Mouse (Mus musculus): ENCODE measurements at regions not wholly inside any gene's neighbourhood (a gene's known extent, or its start where the extent isn't known, plus 50 kb on each side); places are given as distances from the start of the nearest gene placed in this dataset.

DNA sequence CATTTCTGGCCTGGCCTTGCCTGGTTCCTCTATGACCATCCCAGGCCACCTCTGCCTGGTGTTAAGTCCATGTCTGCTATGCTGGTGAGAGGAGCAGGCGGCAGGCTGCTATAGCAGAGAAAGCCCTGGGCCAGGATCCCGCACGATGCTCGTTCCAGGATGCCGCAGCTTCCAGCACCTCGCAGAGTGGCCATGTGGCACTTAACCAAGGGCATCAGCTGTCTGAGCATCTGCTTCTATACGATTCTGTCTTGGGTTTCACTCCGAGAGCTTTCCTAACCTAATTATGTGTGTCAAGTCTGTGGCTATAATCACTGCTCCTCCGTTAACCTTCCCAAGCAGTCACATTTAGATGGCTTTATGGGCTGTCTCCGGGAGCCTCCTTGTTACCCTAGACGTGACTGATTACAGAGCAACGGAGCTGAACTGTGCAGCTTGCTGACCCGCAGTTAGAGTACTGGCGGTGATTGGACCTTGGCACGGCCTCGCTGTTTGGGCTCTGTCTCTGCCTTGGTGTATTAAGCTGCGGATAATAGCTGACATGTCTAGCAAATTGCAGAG lies 64.4 kb downstream of the Ackr3 start:
- peak; percentile 66 to 74 for DNase-seq

DNA sequence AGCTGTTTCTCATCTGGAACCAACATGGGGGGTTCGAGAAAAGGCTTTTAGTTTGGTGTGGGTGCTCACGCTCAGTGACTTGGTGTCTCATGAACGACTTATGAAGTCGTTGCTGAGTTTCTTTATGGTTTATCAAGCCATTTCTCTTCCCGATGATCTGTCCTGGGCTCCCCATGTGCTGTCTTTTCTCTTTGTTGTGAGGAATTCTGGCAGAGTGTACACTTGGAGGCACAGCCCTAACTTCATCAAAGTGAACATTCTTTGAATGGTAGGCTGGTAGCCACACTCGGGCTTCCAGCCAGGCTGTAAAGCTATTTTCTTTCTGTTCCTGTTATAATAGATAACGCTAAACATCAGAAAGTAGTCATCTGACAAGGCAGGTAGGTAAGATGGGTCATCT lies 65.2 kb downstream of the Ackr3 start:
- no peak for DNase-seq

- no peak for DNase-seq
These were observed 66.1 kb downstream of the Ackr3 start for GRCm38 (mm10) chr1:90269836-90270235.

- no peak for DNase-seq
These were observed 67.5 kb downstream of the Ackr3 start for GRCm38 (mm10) chr1:90271326-90271725.

GRCm38 (mm10) chr1:90272411-90272810 lies 68.6 kb downstream of the Ackr3 start:
- DNase-seq = no peak

DNA sequence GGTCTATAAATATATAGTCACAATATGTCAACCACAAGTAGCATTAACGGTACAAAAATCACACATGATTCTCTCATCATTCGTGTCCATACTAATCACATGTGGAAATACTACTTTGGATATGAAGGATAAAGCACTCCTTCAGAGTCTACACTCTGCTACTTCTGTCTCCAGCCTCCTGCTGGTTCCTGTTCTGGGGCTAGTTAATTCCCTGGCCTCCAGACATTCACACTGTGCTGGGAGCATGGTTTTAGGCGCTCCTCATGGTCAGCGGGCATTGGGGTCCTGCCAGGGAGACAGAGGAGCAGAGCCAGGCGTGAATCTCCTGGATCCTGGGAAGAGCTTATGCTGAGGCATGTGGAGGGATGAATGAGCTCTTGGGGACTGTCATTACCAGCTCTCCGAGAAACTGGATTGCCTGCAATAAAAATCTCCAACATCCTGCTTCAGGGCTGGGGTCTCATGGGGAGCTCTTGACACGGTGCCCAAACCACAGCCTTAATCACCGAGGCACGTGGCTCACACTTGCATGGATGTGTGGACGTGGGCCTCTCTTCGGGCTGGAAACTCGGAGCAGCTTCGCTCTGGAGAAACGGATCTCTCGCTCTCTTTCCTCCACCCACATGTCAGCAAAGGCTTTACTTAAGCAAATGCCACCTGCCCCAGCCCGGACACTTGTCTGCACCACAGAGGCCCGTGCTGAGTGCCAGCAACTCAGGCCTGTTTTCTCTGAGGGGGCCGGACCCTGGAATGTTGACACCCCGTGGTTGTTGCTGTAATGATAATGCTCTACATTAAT lies 69.2 kb downstream of the Ackr3 start:
- DNase-seq = peak in 1 of 2 experiments; percentile 29

DNA sequence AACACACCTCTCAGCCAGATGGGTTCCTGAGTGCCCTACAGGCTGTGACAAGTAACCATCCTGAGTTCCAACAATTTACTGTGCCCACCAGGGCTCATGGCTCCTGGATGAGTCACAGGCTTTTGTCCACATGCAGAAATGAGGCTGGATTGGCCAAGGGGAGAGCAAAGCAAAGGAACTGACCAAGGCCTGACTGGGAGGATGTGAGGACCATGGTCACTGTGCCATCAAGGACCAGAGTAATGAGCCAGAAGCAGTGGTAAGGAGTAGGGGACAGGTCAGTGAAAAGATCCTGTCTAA lies 69.8 kb downstream of the Ackr3 start:
- no peak for DNase-seq

DNA sequence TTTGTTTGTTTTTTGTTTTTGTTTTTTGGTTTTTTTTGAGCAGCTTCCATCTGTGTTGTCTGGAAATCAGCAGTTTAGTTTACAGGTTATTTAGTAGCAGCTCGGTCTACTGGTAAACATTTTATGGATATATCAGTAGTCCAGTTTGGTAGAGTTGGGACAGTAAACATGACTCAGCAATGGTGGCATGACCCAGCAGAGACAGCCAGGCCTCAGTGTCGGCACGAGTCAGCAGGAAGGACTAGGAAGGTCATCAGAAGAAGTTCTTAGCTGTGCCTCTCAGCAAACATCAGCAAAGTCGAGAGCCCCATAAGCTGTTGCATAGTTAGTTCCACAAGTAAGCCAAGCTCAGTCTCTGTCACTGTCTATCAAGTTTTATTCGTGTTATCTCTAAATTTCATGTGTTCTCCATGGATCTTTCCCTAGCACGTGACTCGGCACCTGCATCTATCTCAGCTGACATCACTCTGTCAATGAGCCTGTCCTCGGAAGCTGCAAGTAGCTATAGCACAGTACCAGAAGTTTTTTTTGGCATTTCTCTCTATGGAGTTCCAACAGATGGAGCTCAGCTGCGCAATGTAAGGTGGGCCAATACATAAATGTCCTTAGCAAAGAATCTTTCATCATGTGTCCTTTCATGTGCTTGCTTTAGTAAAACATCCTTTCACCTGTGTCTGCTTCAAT lies 71.3 kb downstream of the Ackr3 start:
- DNase-seq = no peak

- DNase-seq = no peak
These were observed 72.2 kb downstream of the Ackr3 start for GRCm38 (mm10) chr1:90275786-90276520.

DNA sequence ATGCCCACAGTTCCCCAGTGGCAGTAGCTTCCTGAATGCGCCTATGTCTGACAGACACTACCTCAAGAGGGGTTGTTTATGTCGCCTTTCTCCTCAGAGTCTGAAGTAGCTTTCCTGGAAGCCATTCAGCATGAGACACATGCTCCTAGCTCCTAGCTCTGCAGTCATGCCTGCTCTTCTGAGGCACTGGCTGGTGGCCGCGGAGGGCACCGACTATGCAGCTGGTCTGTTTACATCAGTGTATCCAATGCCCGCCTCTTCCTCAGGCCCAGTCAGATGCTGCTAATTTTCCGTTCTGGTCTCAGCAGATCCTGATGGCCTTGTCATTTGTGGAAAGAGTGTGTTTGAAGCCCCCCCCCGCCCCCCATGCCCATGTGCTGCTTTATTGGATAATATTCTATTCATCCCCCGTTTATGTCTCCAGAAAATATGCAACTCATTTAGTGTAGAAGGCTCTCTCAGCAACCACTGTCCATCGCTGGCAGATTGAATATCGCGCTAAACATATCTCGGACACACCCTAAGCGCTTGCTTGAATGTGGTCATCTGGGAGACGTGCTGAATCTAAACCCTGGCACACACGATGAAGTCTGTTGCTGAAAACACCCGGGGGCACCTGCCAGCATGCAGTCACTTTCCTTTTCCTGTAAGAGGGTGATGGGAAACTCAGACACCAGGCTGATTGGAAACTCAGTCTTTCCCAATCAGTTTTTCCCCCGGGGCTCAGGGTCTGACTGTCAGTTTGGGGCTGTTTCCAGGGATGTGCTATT lies 73.9 kb downstream of the Ackr3 start:
- peak in 1 of 2 experiments; percentile 53 for DNase-seq

DNA sequence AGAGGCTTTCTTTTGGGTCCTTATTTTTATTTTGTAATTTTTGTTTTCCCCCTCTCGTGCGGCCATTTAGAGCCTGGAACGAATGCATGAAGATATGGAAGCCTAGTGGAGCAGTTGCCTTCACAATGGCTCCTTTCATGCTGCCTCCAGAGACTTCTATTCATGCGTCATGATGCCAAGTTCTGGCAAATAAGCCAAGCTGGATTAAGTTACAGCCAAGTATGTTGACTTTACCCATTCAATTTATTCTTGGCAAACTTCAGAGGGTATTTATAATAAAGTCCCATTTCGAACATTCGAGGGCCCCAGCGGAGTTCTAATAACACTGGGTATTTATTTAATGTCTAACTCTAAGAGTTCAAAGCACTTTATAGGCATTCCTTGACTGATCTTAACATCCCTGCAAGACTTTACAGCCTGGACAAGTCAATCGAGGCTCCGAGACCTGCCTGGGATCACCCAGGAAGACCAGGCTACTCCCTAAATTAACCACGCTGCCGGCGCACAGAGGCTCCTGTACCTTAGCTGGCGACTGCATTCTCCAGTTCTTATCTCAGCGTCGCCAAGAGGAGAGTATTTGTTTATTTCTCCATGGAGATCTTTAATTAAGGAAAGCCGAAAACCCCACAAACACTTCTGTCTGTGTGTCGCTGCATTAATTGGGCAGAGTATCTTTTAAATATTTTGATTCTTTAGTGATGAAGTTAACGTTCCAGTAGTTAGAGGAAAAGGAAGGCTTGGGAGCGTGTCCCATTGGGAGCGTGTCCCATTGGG lies 75.5 kb downstream of the Ackr3 start:
- no peak for DNase-seq

DNA sequence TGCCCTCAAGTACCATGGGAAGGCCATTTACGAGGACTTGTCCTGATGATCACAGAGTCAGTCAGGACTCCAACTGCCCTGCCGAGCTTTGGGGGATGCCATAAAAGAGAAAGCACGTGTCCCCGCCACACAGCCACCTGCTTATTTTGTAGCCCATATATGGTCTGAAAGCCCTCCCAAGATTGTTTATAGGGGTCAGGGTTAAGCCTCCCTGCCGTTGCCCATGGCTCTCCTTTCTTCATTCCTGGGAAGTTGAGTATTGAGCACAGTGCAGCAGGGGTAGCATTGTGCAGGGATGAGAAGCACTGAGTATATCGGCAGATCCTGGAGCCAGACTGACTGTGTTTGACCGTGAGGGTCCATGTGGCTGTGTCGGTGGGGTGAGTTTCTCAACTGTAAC lies 76.4 kb downstream of the Ackr3 start:
- DNase-seq = no peak

GRCm38 (mm10) chr1:90281255-90281654 lies 77.5 kb downstream of the Ackr3 start:
- no peak for DNase-seq

- DNase-seq = no peak
These were observed 78.2 kb downstream of the Ackr3 start for GRCm38 (mm10) chr1:90281956-90282355.

GRCm38 (mm10) chr1:90282367-90282766 lies 78.6 kb downstream of the Ackr3 start:
- DNase-seq = no peak

- DNase-seq = no peak
These were observed 79.5 kb downstream of the Ackr3 start for GRCm38 (mm10) chr1:90283176-90283775.

- no peak for DNase-seq
These were observed 80.3 kb downstream of the Ackr3 start for GRCm38 (mm10) chr1:90283912-90284636.

GRCm38 (mm10) chr1:90285318-90285717 lies 81.5 kb downstream of the Ackr3 start:
- peak; percentile 44 to 63 for DNase-seq

- no peak for DNase-seq
These were observed 83.5 kb downstream of the Ackr3 start for GRCm38 (mm10) chr1:90287251-90287650.

DNA sequence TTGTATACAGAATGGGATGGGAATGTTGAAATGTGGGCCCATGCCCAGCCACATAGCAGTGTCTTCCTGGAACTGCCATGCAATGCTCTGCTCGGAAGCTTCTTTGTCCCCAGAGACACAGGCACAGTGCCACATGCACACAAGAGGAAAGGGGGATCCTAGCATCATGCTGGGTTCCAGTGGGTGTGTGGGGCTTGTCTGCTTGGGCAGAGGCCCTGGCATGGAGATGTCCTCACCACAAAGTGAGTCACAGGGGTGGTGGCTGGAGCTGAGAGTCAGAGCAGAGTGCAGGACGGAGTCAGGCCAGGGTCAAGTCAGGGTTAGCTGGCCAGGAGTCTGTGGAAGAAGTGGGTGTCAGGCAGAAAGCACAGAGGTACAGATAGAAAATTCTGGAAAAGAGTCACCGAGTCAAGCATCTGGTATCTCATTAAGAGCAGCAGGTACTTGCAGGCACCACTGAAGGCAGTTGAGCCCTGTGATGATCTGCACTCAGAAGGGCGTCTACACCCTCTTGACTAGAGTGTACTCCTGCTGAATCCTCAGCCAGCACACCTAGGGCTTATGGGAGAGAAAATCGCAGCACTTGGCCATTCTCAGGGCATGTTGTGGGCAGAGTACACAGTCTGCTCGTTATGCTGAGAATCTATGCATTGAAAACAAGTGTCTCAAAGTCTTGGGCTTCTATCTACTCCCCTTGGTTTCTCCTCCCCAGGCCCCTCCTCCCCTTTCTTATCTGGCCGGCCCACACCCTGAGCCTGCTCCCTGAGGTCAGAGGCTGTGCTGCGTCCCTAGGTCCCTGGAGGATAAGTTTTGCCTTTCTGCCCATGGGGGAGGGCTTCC lies 85.3 kb downstream of the Ackr3 start:
- no peak for DNase-seq

Measured in cerebellum, postnatal 14 days (tissue).